Mouse (Mus musculus): ENCODE data around the gene Prss41.

The Prss41 gene

GRCm38 (mm10) chr17:23825591-23825990 is 18.4 kb downstream of the Prss41 start:
- DNase-seq (ENCODE audit: low spot score), result no peak

- no peak for DNase-seq (ENCODE audit: low spot score)
These were observed 20.4 kb downstream of the Prss41 start for GRCm38 (mm10) chr17:23823614-23824013.

- no peak for DNase-seq (ENCODE audit: low spot score)
These were observed 21.0 kb downstream of the Prss41 start for GRCm38 (mm10) chr17:23823018-23823417.

- DNase-seq (ENCODE audit: low spot score), result no peak
These were observed 21.9 kb downstream of the Prss41 start for GRCm38 (mm10) chr17:23822094-23822493.

- no peak for DNase-seq (ENCODE audit: low spot score)
These were observed 23.2 kb downstream of the Prss41 start for GRCm38 (mm10) chr17:23820731-23821130.

GRCm38 (mm10) chr17:23819235-23819634 is 24.7 kb downstream of the Prss41 start:
- DNase-seq (ENCODE audit: low spot score), result no peak

- DNase-seq (ENCODE audit: low spot score), result no peak
These were observed 25.4 kb downstream of the Prss41 start for GRCm38 (mm10) chr17:23818579-23818978.

GRCm38 (mm10) chr17:23815641-23816040 is 28.3 kb downstream of the Prss41 start:
- no peak for DNase-seq (ENCODE audit: low spot score)

- DNase-seq (ENCODE audit: low spot score), result no peak
These were observed 36.1 kb downstream of the Prss41 start for GRCm38 (mm10) chr17:23807918-23808317.

- DNase-seq (ENCODE audit: low spot score), result no peak
These were observed 37.1 kb downstream of the Prss41 start for GRCm38 (mm10) chr17:23806867-23807266.

- no peak for DNase-seq (ENCODE audit: low spot score)
These were observed 39.4 kb downstream of the Prss41 start for GRCm38 (mm10) chr17:23804426-23805085.

- DNase-seq (ENCODE audit: low spot score), result peak; percentile 88
These were observed 40.5 kb downstream of the Prss41 start for GRCm38 (mm10) chr17:23803366-23804041.

- DNase-seq (ENCODE audit: low spot score), result peak; percentile 100
These were observed 41.1 kb downstream of the Prss41 start for GRCm38 (mm10) chr17:23802746-23803365.

- no peak for DNase-seq (ENCODE audit: low spot score)
These were observed 42.3 kb downstream of the Prss41 start for GRCm38 (mm10) chr17:23801627-23802026.

GRCm38 (mm10) chr17:23797316-23797715 is 46.7 kb downstream of the Prss41 start:
- no peak for DNase-seq (ENCODE audit: low spot score)

GRCm38 (mm10) chr17:23795323-23795722 is 48.6 kb downstream of the Prss41 start:
- DNase-seq (ENCODE audit: low spot score), result no peak

- no peak for DNase-seq (ENCODE audit: low spot score)
These were observed 53.0 kb downstream of the Prss41 start for GRCm38 (mm10) chr17:23791079-23791357.

- DNase-seq (ENCODE audit: low spot score), result peak; percentile 84
These were observed 53.5 kb downstream of the Prss41 start, which contains the start of gene Srrm2 for GRCm38 (mm10) chr17:23790269-23791078. Srrm2 (plus strand) TSS chr17:23790532.

GRCm38 (mm10) chr17:23789749-23790268 is 54.2 kb downstream of the Prss41 start:
- DNase-seq (ENCODE audit: low spot score), result no peak

GRCm38 (mm10) chr17:23788973-23789372 is 55.0 kb downstream of the Prss41 start:
- DNase-seq (ENCODE audit: low spot score), result no peak

Measured in embryo, embryonic 10 days (tissue).